Mouse (Mus musculus): Measurements from ENCODE around the gene Mdm4.
A peak's percentile ranks its signal among the peaks of the same experiment; 100 is the strongest.

The Mdm4 gene

DNA sequence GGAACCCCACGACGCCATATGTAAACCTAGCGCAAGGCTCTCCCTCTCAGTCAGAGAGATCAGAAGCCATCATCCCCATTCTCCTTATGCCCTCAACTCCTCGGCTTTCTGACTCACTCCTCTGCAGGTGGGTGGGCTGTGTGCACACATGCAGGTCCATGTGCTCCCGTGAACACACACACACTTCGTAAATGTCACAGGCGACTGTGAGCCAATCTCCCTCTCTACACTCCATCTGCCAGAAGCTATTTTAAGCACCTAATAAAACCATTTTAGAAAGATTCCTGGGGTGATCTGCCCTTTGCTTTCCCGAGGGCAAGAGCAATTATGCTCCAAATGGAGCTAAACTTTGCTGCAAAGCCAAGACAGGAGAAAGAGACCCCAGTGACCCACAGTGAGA is 84.5 kb downstream of the Mdm4 start:
- DNase-seq (ENCODE audit: low spot score): no peak

DNA sequence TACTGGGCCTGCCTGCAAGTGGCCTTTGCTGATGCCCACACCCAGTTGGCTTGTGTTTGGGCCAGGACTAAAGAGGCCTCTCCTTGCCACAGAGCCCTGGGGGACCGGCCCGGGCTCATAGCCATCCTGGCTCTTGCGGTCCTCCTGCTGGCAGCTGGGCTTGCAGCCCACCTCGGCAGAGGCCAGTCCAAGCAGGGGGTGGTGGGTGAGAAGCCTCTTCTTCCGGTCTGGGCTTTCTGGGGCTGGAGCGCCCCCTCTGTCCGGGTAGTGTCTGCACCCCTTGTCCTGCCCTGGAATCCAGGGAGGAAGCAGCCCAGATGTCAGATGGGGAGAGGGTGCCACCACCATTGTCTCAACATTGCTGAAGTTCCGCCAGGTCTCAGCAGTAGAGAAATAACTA is 91.4 kb downstream of the Mdm4 start:
- no peak for DNase-seq (ENCODE audit: low spot score)

DNA sequence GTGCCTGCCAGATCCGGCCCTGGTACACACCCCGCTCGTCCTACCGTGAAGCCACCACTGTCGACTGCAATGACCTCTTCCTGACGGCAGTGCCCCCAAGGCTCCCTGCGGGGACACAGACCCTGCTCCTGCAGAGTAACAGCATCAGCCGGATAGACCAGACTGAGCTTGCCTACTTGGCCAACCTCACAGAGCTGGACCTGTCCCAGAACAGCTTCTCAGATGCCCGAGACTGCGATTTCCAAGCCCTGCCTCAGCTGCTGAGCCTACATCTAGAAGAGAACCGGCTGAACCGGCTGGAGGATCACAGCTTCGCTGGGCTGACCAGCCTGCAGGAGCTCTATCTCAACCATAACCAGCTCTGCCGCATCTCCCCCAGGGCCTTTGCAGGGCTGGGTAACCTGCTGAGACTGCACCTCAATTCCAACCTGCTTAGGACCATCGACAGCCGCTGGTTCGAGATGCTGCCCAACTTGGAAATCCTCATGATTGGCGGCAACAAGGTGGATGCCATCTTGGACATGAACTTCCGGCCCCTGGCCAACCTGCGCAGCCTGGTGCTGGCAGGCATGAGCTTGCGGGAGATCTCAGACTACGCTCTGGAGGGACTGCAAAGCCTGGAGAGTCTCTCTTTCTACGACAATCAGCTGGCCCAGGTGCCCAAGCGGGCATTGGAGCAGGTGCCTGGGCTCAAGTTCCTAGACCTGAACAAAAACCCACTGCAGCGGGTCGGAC is 92.9 kb downstream of the Mdm4 start:
- DNase-seq (ENCODE audit: low spot score): no peak

- DNase-seq (ENCODE audit: low spot score): peak; percentile 47
Measured at GRCm38 (mm10) chr1:132934856-132935255, 95.5 kb downstream of the Mdm4 start.

GRCm38 (mm10) chr1:132932421-132932820 is 97.9 kb downstream of the Mdm4 start:
- DNase-seq (ENCODE audit: low spot score): no peak

DNA sequence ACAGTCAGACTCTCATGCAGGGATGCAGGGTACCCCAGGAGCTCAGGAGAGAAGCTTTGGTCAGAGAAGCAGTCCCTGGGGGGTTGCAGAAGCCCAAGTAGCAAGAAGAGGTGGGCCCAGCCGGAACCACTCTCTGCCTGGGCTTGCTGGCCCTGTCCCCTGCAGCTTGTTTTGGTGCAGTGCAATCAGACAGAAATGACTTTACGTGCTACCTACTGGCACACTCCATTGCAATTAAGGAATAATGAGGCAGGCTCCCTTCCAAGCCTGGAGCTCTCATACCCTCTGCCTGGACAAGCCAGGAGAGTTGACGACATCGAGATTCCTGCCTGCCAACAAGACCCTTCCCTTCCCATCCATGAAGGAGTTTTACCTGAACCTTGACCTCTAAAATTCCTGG is 100.1 kb downstream of the Mdm4 start:
- no peak for DNase-seq (ENCODE audit: low spot score)

- no peak for DNase-seq (ENCODE audit: low spot score)
Measured at GRCm38 (mm10) chr1:132928907-132929250, 101.5 kb downstream of the Mdm4 start.

DNA sequence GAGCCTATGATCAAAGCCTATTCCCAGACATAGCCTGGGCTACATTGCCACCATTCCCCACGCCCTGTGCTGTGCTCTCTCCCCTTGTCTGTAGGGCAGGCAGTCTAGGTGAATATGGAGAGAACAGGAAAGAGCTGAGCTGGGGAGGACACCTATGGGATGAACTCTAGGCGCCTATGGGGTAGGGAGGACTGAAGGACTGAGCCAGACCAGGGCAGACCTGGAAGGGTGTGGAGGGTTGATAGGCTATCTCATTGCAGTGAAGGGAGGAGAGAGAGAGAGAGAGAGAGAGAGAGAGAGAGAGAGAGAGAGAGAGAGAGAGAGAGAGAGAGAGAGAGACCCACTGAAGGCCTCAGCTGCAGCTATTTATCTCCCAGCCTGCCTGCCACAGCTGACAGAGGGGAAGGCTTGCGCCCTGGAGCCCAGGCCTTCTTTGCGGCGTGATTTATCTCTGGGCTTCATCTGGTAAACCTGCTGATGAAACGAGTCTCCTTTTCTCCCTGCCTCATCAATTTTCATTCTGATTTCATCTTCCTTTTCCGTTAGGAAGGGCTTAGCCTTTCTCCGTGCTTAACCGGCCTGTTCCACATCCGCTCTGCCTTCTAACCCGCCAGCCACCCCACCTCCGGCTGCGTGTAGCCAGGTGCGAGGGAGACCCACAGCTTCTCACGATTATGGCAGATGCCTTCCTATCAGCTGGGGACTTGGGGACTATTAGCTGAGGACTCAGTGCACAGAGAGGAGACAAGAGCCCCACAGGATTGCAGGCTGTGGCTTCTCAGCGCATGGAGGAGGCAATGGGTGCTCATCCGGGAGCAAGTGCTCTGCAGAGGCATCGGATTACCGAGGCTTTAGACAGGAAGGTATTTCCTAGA is 102.1 kb downstream of the Mdm4 start:
- no peak for DNase-seq (ENCODE audit: low spot score)

GRCm38 (mm10) chr1:132925270-132925669 is 105.1 kb downstream of the Mdm4 start:
- no peak for DNase-seq (ENCODE audit: low spot score)

DNA sequence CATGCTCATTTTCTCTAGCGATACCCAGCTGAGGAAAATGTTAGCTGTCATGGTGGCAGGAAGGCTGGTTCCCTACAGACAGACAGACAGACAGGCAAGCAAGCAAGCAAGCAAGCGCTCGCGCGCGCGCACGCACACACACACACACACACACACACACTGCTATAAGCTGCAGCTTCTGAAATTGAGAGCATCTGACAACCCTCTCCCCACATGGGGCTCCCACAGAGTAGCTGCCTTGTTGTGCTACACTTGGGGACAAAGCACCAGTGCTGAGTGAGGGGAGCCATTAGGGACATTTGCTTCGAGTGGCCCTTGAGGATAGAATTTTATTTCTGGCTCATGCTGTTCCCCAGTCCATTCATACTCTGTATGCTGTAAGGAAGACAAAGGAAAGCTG is 108.1 kb downstream of the Mdm4 start:
- no peak for DNase-seq (ENCODE audit: low spot score)

- no peak for DNase-seq (ENCODE audit: low spot score)
Measured at GRCm38 (mm10) chr1:132921071-132921470, 109.3 kb downstream of the Mdm4 start.

DNA sequence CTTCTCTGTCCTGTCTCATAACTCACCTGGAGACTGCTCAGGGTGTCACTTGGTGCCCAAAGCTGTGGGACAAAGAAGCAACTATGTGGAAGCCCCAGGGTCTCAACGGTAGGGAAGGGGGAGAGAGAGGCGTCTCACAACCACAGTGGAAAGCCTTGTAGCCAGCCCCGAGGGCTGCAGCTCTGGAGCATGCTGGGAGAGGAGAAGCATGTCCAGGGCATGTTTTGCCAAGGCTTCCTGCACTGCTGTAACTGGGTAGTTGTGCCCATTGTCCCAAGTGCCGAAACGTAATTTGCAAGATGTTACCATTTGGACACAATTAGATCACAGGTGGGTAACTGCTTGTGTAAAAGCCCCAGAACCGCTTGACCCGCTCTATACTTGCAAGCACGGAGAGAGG is 111.1 kb downstream of the Mdm4 start:
- no peak for DNase-seq (ENCODE audit: low spot score)

DNA sequence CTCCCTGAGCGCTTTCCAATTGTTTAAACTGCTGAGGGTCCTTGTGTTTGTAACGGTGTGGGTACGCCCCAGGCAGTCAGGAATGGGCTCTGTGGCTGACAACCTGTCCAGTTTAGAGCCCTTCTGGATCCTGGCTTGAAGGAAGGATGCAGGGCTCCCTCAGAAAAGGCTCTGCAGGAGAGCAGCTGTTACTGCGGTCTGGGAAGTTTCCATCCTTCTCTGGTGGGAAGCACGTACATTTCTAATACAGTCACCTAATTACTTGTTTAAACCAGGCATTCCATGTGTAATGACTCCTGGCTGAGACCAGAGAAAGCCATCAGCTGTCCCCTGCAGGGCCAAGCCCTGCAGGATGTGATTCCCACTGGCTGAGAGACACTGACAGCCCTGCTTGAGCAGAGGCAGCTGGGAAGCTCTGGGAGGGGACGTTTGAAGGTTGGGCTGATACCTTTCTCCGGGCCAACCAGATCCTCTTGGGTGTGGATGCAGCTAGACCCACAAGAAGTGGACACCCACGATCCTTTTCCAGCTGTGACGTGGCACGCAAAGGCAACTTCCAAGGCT is 112.2 kb downstream of the Mdm4 start:
- no peak for DNase-seq (ENCODE audit: low spot score)

DNA sequence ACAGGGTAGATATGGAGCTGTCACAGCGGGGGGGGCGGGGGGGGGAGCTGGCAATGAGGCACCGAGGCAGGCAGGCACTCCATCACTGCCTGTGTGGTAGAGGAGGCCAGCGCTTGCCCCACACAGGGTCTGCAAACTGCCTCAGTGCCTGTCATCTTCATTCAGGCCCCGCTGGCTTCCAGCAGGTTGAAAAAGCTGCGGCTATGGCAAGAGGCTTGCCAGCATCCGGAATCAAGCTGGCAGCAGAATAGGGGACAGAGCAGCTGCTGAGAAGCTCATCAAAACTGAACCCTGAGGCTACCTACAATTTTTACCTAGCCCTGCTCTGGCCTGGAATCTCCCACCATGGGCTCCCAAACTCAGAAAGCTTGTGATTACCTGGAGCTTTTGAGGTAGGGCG is 112.8 kb downstream of the Mdm4 start:
- no peak for DNase-seq (ENCODE audit: low spot score)

DNA sequence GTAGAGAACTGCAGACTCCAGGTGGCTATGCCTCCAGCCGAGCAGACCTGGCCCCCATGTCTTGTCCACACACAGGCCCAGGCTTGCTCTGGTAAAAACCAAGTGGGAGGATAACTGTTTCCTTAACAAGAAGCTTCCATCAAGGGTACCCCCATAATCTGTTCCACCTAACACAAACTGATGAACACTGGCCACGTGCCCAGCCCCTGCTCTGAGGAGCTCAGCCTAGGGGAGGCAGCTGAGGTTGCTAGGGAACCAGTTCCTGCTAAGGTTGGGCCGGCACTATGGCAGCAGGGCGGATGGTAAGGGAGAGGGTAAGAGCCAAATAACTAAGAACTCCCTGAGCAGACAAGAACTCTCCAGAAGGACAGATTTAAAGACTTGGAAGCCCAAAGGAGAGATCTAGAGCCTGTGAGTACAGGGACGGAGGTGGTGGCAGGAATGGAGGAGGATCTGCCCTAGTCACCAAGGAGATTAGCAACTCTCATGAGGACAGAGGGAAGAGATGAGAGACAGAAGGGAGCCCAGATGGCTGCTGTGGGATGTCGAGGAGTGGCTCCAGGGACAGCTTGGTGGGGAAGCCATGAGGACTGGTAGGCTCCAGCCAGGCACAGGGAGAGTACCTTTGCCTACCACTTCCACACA is 114.4 kb downstream of the Mdm4 start:
- DNase-seq (ENCODE audit: low spot score): peak; percentile 65

- DNase-seq (ENCODE audit: low spot score): no peak
Measured at GRCm38 (mm10) chr1:132910414-132911041, 119.8 kb downstream of the Mdm4 start.

DNA sequence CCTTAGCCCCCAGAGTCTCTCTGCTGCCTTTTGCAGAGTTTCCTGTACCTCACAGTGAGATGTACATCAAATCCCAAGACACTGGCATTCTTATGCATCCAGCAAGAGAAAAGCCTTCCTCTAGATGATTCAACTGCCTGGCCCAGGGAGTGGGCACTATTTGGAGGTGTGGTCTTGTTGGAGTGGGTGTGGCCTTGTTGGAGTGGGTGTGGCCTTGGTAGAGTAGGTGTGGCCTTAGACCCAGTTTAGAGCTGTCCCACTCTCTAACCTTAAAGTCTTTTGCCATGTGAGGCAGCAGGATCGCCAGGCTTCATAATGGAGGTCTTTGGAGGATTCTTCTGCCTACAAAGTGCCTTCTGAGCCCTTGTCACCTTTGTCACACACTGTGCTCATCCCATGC is 120.4 kb downstream of the Mdm4 start:
- no peak for DNase-seq (ENCODE audit: low spot score)

Measured in left cerebral cortex, adult 11 months (tissue).